ENCODE assay signal across 17 mouse cellular contexts in the genomic region with DNA sequence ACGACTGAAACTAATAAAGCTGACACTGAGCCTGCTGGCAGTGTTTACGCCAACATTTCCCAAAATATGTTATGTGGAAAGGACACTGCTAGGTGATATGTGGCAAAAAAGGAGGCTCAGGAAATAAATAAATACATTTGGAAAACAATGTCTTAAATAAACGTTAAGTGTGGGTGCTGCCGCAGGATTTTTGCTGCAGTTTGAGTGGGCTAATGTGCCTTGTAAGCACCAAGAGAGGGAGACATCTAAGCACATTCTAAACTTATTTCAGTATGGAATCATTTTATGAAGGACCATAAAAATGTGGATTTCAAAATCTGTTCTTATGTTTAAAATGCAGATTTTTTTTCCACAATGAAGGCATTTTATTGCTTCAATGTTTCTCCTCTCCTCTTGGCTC.
"Had no signal": no experiment of that assay in that cellular context is flagged by ENCODE, and none has a peak within 500 bp of the region (broad histone marks: within the 10 kb centered on the region; RNA-seq: fewer than 3 reads in every experiment).

No protein-coding gene starts in this region.

- H3K9ac ChIP-seq: liver, embryonic 13.5 days; neural tube, embryonic 13.5 days had no signal

- H3K9me3 ChIP-seq: liver, embryonic 13.5 days; neural tube, embryonic 13.5 days had no signal

- H3K27me3 ChIP-seq: liver, embryonic 13.5 days; neural tube, embryonic 13.5 days had no signal

- H3K36me3 ChIP-seq: liver, embryonic 13.5 days; neural tube, embryonic 13.5 days had no signal

- H3K27ac ChIP-seq: kidney, postnatal 0 days; liver, embryonic 13.5 days; neural tube, embryonic 13.5 days had no signal

- H3K4me3 ChIP-seq: liver, embryonic 13.5 days; myocyte; neural tube, embryonic 13.5 days had no signal

- ATAC-seq: intestine, postnatal 0 days had no signal

- H3K4me1 ChIP-seq: liver, embryonic 13.5 days; neural tube, embryonic 13.5 days had no signal

- DNase-seq: kidney, adult 2 months; kidney, postnatal 25 days; liver, embryonic 13.5 days; lung, adult 2 months; lung, postnatal 14 days; lung, postnatal 4 days; midbrain, embryonic 14.5 days; retina, postnatal 1 day; right cerebral cortex, postnatal 25 days; thymus, adult 2 months; thymus, postnatal 14 days; thymus, postnatal 4 days had no signal

- H3K4me2 ChIP-seq: liver, embryonic 13.5 days; midbrain, embryonic 11.5 days; neural tube, embryonic 13.5 days had no signal
